Mouse (Mus musculus) MEL (cell line): ENCODE measurements around the gene Btg2. TPM values are rescaled to one million over a fixed set of nuclear protein-coding genes. Genes with fewer than 3 reads are reported as not detected.

Source experiments
- DNase-seq: peaks from one replicate; pipeline ENCODE4 v3.0.0; 2011; ENCODE audit warnings: low read depth, low spot score
- H3K27ac ChIP-seq: 2 replicates; pipeline ENCODE4 v1.5.1; 2012; ENCODE audit warnings: low read depth, mild to moderate bottlenecking, control low read depth, low read length, moderate library complexity; ENCODE audit not compliant: control insufficient read depth
- H3K27me3 ChIP-seq, 2 experiments: fragments of 150-350 bp in 1 of 2; sonication (generic) in 1 of 2; 2 replicates each; pipeline ENCODE4 v1.6.1; 2012; ENCODE audit warnings: low read length in 2 of 2, mild to moderate bottlenecking in 2 of 2, improper control_type of control experiment in 1 of 2, moderate library complexity in 1 of 2; ENCODE audit not compliant: insufficient read depth in 2 of 2, control insufficient read depth in 1 of 2
- H3K36me3 ChIP-seq, 2 experiments: 2 replicates each; pipeline ENCODE4 v1.6.1; 2012 to 2014; ENCODE audit warnings: low read length in 2 of 2, improper control_type of control experiment in 1 of 2, inconsistent platforms in 1 of 2, mild to moderate bottlenecking in 1 of 2; ENCODE audit not compliant: insufficient read depth in 2 of 2, control insufficient read depth in 1 of 2
- H3K4me1 ChIP-seq, 2 experiments: fragments of 150-350 bp in 1 of 2; sonication (generic) in 1 of 2; 2 replicates each; pipeline ENCODE4 v1.6.1; 2012; ENCODE audit warnings: low read length in 2 of 2, improper control_type of control experiment in 1 of 2, mild to moderate bottlenecking in 1 of 2; ENCODE audit not compliant: insufficient read depth in 2 of 2, control insufficient read depth in 1 of 2
- H3K4me3 ChIP-seq, 2 experiments: fragments of 150-350 bp in 1 of 2; sonication (generic) in 1 of 2; 2 replicates each; pipeline ENCODE4 v1.5.1; 2012; ENCODE audit warnings: low read depth in 2 of 2, low read length in 2 of 2, mild to moderate bottlenecking in 2 of 2, moderate library complexity in 2 of 2, control low read depth in 1 of 2, improper control_type of control experiment in 1 of 2; ENCODE audit not compliant: control insufficient read depth in 1 of 2, insufficient read depth in 1 of 2
- H3K79me2 ChIP-seq: 2 replicates; pipeline ENCODE4 v1.6.1; 2012; ENCODE audit warnings: mild to moderate bottlenecking, low read length, moderate library complexity; ENCODE audit not compliant: control insufficient read depth, poor library complexity, insufficient read depth
- H3K9ac ChIP-seq: 2 replicates; pipeline ENCODE4 v1.6.1; 2012; ENCODE audit warnings: low read depth, mild to moderate bottlenecking, control low read depth, low read length, moderate library complexity; ENCODE audit not compliant: control insufficient read depth, poor library complexity, severe bottlenecking
- H3K9me3 ChIP-seq: fragments of 150-350 bp; sonication (generic); replicated peaks from 2 replicates; pipeline ENCODE4 v1.6.1; 2012; ENCODE audit warnings: mild to moderate bottlenecking, low read length, improper control_type of control experiment, moderate library complexity; ENCODE audit not compliant: insufficient read depth
- CHD1 ChIP-seq: IDR thresholded peaks from 2 replicates; pipeline ENCODE4 v1.6.1; 2012; ENCODE audit warnings: low read depth, mild to moderate bottlenecking, inconsistent platforms, low read length, improper control_type of control experiment
- CTCF ChIP-seq, 3 experiments: IDR thresholded peaks in 2 of 3; conservative IDR thresholded peaks in 1 of 3; 2 replicates each; pipeline ENCODE4 v1.5.1; 2011 to 2012; ENCODE audit warnings: low read length in 3 of 3, low read depth in 2 of 3, mild to moderate bottlenecking in 2 of 3, improper control_type of control experiment in 1 of 3, inconsistent platforms in 1 of 3, mixed read lengths in 1 of 3, moderate library complexity in 1 of 3; ENCODE audit not compliant: control insufficient read depth in 1 of 3, insufficient read depth in 1 of 3, poor library complexity in 1 of 3, severe bottlenecking in 1 of 3
- ELF1 ChIP-seq: IDR thresholded peaks from 2 replicates; pipeline ENCODE4 v1.6.1; 2014; ENCODE audit warnings: low read depth, mild to moderate bottlenecking, inconsistent platforms, low read length, improper control_type of control experiment, moderate library complexity
- GABPA ChIP-seq: IDR thresholded peaks from 2 replicates; pipeline ENCODE4 v1.6.1; 2012; ENCODE audit warnings: low read depth, mild to moderate bottlenecking, inconsistent platforms, low read length, improper control_type of control experiment, moderate library complexity
- KAT2A ChIP-seq: conservative IDR thresholded peaks from 2 replicates; pipeline ENCODE4 v1.6.1; 2012; ENCODE audit warnings: low read depth, low read length, improper control_type of control experiment, inconsistent platforms
- MAFK ChIP-seq: IDR thresholded peaks from 2 replicates; pipeline ENCODE4 v1.6.1; 2011; ENCODE audit warnings: low read depth, mild to moderate bottlenecking, low read length, improper control_type of control experiment, borderline replicate concordance
- MAX ChIP-seq: IDR thresholded peaks from 2 replicates; pipeline ENCODE4 v1.6.1; 2011; ENCODE audit warnings: low read length, improper control_type of control experiment
- MEF2A ChIP-seq: IDR thresholded peaks from 2 replicates; pipeline ENCODE4 v1.6.1; 2014; ENCODE audit warnings: low read depth, mild to moderate bottlenecking, inconsistent platforms, low read length, improper control_type of control experiment; ENCODE audit not compliant: poor library complexity, insufficient replicate concordance, severe bottlenecking; ENCODE audit errors: extremely low read depth
- MYB ChIP-seq: IDR thresholded peaks from 2 replicates; pipeline ENCODE4 v1.6.1; 2011; ENCODE audit warnings: mild to moderate bottlenecking, low read depth, low read length, improper control_type of control experiment
- POLR2A ChIP-seq, 2 experiments: IDR thresholded peaks; 2 replicates each; pipeline ENCODE4 v1.6.1; 2011 to 2012; ENCODE audit warnings: low read length in 2 of 2, mild to moderate bottlenecking in 2 of 2, control low read depth in 1 of 2, improper control_type of control experiment in 1 of 2, low read depth in 1 of 2, moderate library complexity in 1 of 2; ENCODE audit not compliant: control insufficient read depth in 1 of 2, insufficient read depth in 1 of 2, poor library complexity in 1 of 2
- POLR2AphosphoS2 ChIP-seq: IDR thresholded peaks from 2 replicates; pipeline ENCODE4 v1.6.1; 2011; ENCODE audit warnings: low read length, improper control_type of control experiment
- RAD21 ChIP-seq: IDR thresholded peaks from 2 replicates; pipeline ENCODE4 v1.6.1; 2011; ENCODE audit warnings: mild to moderate bottlenecking, low read depth, low read length, improper control_type of control experiment
- RCOR1 ChIP-seq: IDR thresholded peaks from 2 replicates; pipeline ENCODE4 v1.6.1; 2012; ENCODE audit warnings: low read depth, mild to moderate bottlenecking, inconsistent platforms, low read length, improper control_type of control experiment
- SIN3A ChIP-seq: IDR thresholded peaks from 2 replicates; pipeline ENCODE4 v1.6.1; 2012; ENCODE audit warnings: low read length, improper control_type of control experiment, inconsistent platforms
- TCF12 ChIP-seq: IDR thresholded peaks from 2 replicates; pipeline ENCODE4 v1.6.1; 2014; ENCODE audit warnings: low read depth, mild to moderate bottlenecking, inconsistent platforms, low read length, improper control_type of control experiment, moderate library complexity
- UBTF ChIP-seq: IDR thresholded peaks from 2 replicates; pipeline ENCODE4 v1.6.1; 2012; ENCODE audit warnings: low read depth, mild to moderate bottlenecking, inconsistent platforms, low read length, improper control_type of control experiment, moderate library complexity, borderline replicate concordance; ENCODE audit not compliant: insufficient read depth
- ZC3H11A ChIP-seq: IDR thresholded peaks from 2 replicates; pipeline ENCODE4 v1.6.1; 2012; ENCODE audit warnings: low read depth, mild to moderate bottlenecking, inconsistent platforms, low read length, improper control_type of control experiment
- polyA plus RNA-seq, 2 experiments: library from polyadenylated mRNA; stranded (reverse) in 1 of 2; unstranded in 1 of 2; fragments of >175 nt in 1 of 2; fragments of >200 nt in 1 of 2; gene quantifications; 2 replicates each; pipeline versions ENCODE4 v1.2.1 to v1.2.4; 2012; ENCODE audit warnings: low replicate concordance in 2 of 2, low read depth in 1 of 2; ENCODE audit not compliant: insufficient read length in 2 of 2, insufficient read depth in 1 of 2, missing spikeins in 1 of 2
- total RNA-seq: library from RNA; depleted of rRNA; stranded (reverse); fragments of 300-350 nt; gene quantifications from 2 replicates; pipeline ENCODE4 v1.2.3, GENCODE M21; 2012

The Btg2 gene
- total and polyA plus RNA-seq, 3 experiments, result 2.1 to 3.6 TPM; not detected in 1

- TF ChIP-seq TCF12 (peak; percentile 100), GABPA (no peak), RCOR1 (peak; percentile 96)
- TF ChIP-seq, all 39 proteins: peak for 23
Observed at GRCm38 (mm10) chr1:134073061-134073564, 5.8 kb downstream of the Btg2 start (continued).

GRCm38 (mm10) chr1:134071411-134072018 is 7.4 kb downstream of the Btg2 start:
- no peak overlapping the region for H3K27ac ChIP-seq
- no peaks in the 10 kb centered on the region for H3K27me3 ChIP-seq
- peaks cover 19 to 45% of the 10 kb centered on the region in 2 experiments for H3K4me1 ChIP-seq
- TF ChIP-seq MAFK (no peak), KAT2A (no peak), RAD21 (no peak)
- H3K79me2 ChIP-seq, result no peaks in the 10 kb centered on the region
- H3K9me3 ChIP-seq, result no peaks in the 10 kb centered on the region
- peaks cover 0 to 27% of the 10 kb centered on the region in 2 experiments; a peak in 2 of 4 replicates for H3K36me3 ChIP-seq
- H3K4me3 ChIP-seq, result no peak overlapping the region
- no peak for DNase-seq
- H3K9ac ChIP-seq, result no peak overlapping the region

DNA sequence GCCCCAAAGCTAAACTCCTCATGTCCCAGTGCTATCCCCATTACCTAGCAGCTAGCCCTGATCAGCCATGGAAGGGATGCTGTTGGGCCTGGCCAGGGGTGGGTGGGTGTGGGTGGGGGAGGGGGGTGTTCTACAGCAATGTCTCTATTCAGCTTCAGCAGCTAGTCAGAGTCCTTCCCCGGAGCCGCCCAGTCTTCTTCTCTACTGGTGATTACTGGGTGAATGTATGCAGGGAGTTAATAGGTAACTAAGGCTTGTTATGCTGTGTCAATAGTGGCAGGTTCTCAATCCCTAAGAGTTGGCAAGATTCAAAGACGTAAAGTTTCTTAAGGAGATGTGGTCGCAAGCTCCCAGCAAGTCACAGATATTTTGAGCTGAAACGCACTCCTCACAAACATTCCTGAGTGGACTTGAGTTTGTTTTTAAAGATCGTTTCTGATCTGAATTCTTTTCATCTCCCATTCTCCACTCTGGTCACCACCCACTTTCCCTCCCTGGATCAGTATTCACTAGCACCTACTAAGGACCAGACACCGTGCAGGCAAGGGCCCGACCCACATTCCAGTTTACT is 8.7 kb downstream of the Btg2 start:
- Histone ChIP-seq H3K36me3 (peaks cover 0 to 33% of the 10 kb centered on the region in 2 experiments; a peak in 2 of 4 replicates), H3K27me3 (no peaks in the 10 kb centered on the region), H3K9me3 (no peaks in the 10 kb centered on the region), H3K4me3 (no peak overlapping the region), H3K27ac (no peak overlapping the region), H3K79me2 (no peaks in the 10 kb centered on the region), H3K4me1 (peaks cover 23 to 56% of the 10 kb centered on the region in 2 experiments), H3K9ac (no peak overlapping the region)
- DNase-seq, result no peak
- TF ChIP-seq UBTF (no peak), POLR2AphosphoS2 (no peak), GABPA (no peak), MAX (no peak), SIN3A (no peak), CHD1 (no peak), POLR2A (IDR thresholded peaks at IDR 0.05; ENCODE audit: control insufficient read depth in 1 of 2, insufficient read depth in 1 of 2, low read depth in 1 of 2, low read length in 2 of 2, poor library complexity in 1 of 2) (no peak), ZC3H11A (no peak), ELF1 (no peak), RAD21 (no peak), RCOR1 (no peak), MEF2A (no peak), CTCF (IDR thresholded peaks at IDR 0.05 in 2 of 3, conservative IDR thresholded peaks at IDR 0.05 in 1 of 3; ENCODE audit: control insufficient read depth in 1 of 3, insufficient read depth in 1 of 3, low read depth in 2 of 3, low read length in 3 of 3, poor library complexity in 1 of 3, severe bottlenecking in 1 of 3) (no peak), MYB (no peak)
